Mouse (Mus musculus): ENCODE data around the gene Sox11.
A peak's percentile ranks its signal among the peaks of the same experiment; 100 is the strongest.

The Sox11 gene

DNA sequence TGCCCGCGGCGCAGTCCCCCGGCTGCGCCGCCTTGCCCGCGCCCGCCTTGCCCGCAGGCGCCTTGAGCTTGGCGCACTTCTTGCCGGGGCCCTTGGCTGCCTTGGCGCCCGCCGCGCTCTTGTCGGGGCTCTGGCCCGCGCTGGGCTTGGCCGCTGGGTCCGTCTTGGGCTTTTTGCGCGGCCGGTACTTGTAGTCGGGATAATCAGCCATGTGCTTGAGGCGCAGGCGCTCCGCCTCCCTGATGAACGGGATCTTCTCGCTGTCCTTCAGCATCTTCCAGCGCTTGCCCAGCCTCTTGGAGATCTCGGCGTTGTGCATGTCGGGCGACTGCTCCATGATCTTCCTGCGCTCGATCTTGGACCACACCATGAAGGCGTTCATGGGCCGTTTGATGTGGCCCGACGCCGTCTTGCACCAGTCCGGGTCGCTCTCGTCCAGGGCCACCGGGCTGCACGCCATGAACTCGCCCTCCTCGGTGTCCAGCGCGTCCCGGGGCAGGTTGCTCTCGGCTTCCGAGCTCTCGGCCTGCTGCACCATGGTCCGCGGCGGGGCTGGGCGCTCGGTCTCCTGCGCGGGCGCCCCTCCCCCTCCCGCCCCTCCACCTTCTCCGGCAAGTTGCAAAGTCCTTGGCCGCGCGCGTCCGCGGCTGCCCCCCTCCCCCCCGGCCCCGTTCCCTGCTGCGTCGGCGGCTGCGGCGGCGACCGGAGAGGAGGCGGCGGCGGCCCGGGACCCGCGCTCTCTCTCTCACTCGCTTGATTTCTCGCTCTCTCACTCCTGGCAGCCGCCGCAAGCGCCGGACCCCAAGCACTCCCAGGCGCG is at the start of gene Sox11:
Sox11 (minus strand) TSS at position 704 of the 820 bp plus-strand sequence.
- DNase-seq = no peak

DNA sequence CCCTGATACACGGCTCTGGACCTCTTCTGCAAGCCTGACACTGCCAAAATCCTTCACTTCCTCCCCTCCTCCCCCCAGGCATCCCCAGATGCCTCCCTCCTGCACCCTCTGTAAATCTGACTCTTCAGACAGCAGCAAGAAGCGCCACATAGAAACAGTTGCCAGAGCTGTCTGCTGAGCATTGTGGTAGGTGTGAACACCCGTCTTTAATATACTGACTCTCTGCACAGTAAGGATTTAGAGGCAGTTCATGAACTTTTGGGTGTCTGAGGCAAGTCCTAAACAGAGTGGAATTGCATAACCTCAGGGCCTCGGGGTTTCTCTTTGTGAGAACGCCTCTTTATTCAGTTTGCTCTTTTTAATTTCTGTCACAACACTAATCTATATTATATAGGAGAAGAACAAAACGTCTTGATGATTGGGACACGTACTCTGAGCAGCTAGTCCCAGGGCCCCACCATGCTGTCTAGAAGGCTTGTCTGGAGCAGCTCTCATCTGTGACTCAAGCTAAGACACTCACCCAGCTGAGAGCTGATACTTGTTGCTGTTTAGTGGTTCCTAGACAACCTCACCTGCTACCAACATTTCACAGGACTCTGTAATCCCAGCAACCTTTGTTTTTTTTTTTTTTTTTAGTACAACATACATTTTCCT is 49.4 kb upstream of the Sox11 start:
- DNase-seq = no peak

DNA sequence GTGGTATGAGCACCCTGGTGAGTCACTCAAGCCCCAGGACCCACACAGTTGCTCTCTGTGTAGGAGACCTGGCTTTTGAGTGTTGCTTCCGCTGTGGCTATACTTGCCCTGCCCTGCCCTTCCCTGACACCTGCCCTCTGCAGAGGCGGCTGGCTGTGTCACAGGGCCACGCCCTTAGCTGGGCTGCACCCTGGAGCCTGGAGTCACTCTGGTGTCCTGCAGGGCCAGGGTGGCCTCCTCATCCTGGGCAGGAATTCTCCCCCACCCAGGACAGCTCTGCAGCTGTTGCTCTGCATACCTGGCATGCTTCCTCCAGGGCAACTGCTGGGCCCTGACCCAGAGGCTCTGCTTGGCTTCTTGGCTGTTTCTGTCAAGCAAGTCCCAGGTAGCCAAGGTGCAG is 48.1 kb upstream of the Sox11 start:
- no peak for DNase-seq

GRCm38 (mm10) chr12:27389429-27389828 is 47.1 kb upstream of the Sox11 start:
- DNase-seq = no peak

DNA sequence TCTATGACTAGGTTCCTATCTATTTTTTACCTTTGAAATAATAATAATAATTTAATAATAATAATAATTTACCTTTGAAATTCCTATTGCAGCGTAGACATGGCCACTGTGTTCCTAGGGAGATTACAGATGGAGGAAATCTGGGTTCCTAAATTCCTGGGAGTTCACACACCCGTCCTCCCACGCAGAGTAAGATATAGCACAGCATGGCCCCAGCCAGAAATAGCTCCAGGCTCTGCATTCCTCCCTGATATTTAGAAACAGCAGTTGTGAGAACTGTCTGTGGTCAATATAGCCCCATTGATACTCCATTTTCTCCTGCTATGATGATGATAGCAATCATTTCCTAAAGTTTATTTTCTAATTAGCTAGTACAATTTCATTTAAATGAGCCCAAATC is 30.1 kb upstream of the Sox11 start:
- no peak for DNase-seq

DNA sequence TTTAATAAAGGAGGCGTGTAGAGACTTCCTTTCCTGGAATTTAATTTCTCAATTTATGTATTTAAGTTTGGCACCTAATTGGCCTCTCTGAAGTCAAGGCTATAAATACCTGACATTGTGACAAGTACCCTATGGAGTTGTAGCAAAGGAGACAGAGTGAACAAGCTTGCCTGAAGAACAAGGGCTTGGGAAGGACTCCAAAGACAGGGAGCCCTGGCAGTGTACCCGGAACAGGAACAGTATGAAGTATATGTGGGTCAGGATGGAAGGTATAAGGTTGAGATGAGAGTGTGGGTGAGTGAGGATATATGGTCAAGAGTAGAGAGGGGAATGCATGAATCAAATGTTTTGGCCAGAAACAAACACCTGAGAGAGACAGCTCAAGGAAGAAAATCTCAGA is 28.4 kb upstream of the Sox11 start:
- DNase-seq = no peak

DNA sequence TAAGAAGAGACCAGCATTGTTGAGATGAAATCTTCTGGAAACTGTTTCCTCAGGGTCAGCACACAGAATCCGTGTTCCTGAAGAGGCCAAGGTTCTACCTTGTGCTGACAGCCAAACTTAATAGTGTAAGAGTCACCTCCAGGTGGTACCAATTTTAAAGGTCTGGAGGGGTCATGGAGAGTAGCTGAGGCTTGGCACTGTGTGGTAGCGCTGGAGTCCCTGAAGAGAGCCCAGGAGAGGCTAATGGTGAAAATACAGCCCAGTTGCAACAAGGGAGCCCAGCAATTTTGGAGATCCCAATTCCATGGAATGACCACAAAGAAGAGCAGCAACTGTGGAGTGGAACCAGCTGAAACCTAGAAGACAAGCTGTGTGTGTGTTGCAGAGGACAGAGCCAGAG is 25.1 kb upstream of the Sox11 start:
- no peak for DNase-seq

DNA sequence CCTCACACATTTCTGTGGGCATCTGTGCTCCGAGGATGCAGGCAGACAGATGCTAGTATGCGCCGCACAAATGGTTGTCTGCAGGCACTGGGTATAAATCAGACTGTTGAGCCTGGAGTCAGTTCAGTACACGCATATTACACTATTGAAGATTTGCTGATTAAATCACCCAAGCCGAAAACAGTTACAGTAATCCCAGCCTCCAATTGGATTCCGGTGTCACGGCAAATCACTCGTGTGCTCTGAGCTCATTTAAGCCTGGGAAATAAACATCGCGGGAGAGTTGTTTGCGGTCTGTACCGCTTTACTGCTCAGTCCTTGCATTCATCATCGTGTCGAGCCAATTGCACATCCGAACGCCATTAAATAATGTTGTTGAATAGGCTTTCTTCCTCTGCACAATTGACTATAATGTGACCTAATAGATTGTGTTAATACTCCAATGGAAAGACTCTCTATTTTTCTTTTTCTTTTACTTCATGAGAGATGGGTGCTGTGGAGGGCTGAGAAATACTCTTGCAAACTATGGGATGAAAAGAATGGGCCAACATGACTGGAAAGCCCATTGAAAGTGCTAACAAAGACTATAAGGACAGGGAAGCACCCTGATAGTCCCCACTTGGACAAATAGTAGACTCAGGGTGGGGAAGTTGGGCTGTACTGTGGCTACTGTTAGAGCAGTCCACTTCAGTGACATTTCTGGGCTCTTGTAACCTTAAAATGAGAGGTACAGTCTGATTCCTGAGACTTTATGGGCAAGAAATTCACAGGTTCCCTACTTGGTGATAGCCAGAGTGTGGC is 21.7 kb upstream of the Sox11 start:
- no peak for DNase-seq

GRCm38 (mm10) chr12:27357076-27357637 is 14.8 kb upstream of the Sox11 start:
- no peak for DNase-seq

DNA sequence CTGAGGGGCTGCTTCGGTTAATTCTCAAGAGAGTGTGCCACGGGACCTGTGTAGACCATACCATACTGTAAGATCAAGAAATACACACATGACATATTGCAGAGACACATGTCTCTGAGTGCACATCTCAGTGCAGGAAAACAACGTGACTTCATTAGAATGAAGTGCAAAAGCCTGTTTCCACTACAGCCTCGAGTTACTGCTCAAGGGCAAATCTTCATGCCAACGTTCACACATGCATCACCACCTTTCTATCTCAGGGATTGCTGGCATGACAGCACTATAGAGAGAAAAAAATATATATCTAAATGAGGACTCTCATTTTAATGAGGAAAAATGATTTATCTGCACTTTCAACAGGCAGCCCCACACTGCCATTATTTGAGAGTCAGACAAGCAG is 14.2 kb upstream of the Sox11 start:
- DNase-seq = no peak

- no peak for DNase-seq
These were observed 1.4 kb upstream of the Sox11 start for GRCm38 (mm10) chr12:27343606-27344410.

GRCm38 (mm10) chr12:27342691-27343605 is 574 bp upstream of the Sox11 start:
- peak; percentile 21 for DNase-seq

GRCm38 (mm10) chr12:27341130-27341870 is 1.1 kb downstream of the Sox11 start:
- peak; percentile 5 for DNase-seq

DNA sequence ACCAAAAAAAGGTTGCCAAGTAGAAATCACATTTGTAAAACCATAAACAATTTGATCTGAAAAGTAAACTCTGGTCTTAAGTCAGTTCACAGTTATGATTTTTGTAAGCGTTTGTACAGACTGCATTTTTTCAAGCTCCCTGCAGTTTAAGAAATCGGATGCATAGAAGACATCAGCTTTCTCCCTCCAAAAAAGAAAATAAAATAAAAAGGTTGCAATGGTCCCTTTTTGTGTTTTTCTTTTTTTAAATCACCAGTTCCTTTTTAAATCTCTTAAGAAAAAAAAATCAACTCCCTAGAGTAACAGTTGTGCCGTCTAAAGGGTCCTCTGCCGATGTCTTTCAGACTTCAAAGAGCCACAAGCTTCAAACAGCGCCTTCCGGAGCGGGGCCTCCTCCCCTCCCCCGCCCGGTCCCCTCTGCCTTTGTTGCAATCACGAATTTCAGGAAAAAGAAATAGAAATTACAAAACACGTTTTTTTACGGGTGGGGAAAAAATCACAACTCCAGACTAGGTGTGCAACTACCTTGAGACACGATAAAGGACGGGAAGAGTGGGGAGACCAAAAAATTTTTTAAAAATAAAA is 1.8 kb downstream of the Sox11 start:
- DNase-seq = no peak

GRCm38 (mm10) chr12:27339171-27339751 is 3.1 kb downstream of the Sox11 start:
- DNase-seq = peak; percentile 2

- no peak for DNase-seq
These were observed 3.6 kb downstream of the Sox11 start for GRCm38 (mm10) chr12:27338721-27339170.

GRCm38 (mm10) chr12:27338116-27338515 is 4.3 kb downstream of the Sox11 start:
- DNase-seq = no peak

DNA sequence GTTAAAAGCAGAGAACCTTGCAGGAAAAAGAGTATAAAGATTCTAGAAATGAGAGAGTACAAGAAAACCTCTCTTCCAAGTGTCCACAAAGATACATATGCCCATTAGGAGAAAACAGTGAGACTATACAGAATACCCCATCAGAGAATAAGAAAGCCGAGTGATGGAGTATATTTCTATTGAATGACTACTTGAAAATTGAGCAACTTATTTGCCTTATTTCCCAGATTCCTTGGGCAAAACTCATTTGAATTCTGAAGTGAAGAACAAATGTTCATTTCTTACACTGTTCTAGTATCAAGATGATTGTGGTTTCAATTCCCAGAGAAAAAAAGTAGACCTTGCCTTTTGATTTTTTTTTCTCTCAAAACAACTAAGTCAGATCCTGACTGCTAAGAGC is 4.9 kb downstream of the Sox11 start:
- DNase-seq = no peak

DNA sequence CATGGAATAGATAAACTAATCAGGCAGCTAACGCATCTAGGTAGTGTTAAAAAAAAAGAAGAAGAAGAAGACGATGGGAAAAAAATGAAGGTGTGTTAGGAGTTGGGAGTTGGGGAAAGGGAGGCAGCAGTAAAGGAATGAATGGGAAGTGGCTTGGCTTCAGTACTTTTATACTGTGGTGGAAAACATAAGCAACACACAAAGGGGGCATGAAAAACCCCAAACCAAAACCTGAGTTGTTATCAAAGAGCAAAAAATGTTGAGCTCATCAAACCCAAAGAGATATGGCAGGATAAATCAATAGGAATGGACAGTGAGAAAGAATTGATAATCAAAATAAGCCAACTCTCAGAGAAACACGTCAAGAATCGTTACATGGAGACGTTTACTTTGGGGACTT is 5.6 kb downstream of the Sox11 start:
- DNase-seq = no peak

- no peak for DNase-seq
These were observed 6.0 kb downstream of the Sox11 start for GRCm38 (mm10) chr12:27336336-27336735.
